Mouse (Mus musculus): Measurements from ENCODE around the gene Olfr1016.

Olfr1016 gene

DNA sequence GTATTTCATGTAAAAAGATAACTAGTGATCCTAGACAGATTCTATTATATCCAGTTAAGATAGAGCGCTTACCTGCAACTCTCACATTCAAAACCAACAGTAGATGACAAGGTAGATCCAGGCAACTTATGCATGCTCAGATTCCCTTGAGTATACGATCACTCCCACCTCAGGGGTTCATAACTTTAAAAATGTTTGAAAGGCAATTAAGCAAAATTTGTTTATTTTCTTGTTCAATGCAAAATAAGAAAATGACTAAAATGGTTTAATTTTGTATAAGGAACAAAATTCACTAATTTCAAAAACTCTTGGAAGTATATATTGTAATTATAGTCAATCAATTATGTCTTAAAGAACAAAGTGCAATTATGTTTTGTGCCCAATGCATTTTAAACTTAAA lies at the start of gene Olfr1016:
TSS of gene Olfr1016 (minus strand) at position 101 of the 400 bp plus-strand sequence.
- DNase-seq, result no peak

DNA sequence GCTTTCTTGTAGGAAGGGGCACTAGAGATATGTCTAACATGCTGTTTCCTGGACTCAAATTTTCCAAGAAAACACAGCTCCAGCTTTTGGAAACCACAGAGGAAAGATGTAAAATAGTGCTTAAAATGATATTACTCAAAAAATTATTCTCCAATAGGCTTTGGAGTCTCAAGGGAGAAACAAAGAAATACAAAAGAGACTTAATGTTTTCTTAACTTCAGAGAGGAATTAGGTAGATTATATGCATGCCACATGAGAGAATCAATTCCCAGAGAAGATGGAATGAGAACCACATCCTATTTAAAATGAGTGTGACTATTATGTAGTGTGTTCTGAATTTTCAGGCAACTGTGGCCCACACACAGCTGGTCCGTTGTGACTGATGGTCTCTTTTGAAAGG lies 44.4 kb upstream of the Olfr1016 start, which contains the start of gene Olfr1020:
TSS of gene Olfr1020 (plus strand) at position 301 of the 400 bp plus-strand sequence.
- no peak for DNase-seq

DNA sequence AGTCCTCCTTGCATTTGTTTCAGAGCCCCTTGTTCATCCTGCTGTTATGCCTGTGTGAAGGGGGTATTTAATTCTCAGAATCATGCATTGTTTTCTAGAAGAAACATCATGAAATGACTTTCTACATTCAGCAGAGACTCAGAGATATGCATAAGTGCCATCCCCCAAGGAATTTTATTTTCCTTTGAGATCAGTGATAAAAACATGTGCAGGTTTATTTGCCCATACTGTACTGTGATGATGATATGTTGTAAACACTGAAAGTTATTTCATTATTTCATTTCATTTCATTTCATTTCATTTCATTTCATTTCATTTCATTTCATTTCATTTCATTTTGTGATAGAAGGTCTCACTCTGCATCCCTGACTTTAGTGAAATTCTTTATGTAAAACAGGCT lies 43.0 kb upstream of the Olfr1016 start, which contains the start of gene Olfr1019:
TSS of gene Olfr1019 (minus strand) at position 101 of the 400 bp plus-strand sequence.
- DNase-seq, result no peak

DNA sequence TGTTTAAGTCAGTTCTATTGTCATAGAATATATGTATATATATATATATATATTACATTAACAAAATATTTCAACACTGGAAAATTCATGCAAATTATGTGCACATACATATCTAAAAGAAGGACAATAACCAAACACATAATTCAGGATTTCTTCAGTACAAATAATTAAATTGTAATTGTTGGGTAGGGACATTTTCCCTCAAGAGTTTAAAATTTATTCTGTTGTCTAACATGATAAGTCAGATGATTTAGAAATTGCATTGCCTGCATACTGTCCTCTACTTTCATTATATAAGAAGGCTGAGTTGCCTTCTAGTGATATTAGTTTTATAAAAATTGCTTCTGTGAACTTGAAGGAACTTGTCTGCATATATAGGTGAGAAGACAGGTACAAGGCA lies 15.8 kb upstream of the Olfr1016 start, which contains the start of gene Olfr1018:
TSS of gene Olfr1018 (plus strand) at position 301 of the 400 bp plus-strand sequence.
- DNase-seq, result no peak

DNA sequence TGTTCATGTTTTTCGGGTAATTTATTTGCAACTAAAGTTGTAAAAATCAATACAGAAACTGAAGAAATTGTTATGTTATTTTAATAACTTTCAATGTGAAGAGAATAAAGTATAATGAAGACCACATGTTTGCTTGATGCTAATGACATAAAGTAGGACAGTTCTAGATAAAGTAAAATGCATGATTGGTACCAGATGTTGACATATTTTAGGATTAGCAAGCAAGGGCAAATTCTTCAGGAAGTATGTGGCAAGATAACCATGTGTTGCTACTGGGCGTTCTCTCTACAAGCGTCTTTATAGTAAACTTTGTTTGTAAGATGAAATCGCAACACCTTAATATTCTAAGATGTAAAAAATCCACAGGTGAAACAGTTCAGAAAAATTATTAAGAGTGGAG lies 2.2 kb upstream of the Olfr1016 start:
- no peak for DNase-seq

DNA sequence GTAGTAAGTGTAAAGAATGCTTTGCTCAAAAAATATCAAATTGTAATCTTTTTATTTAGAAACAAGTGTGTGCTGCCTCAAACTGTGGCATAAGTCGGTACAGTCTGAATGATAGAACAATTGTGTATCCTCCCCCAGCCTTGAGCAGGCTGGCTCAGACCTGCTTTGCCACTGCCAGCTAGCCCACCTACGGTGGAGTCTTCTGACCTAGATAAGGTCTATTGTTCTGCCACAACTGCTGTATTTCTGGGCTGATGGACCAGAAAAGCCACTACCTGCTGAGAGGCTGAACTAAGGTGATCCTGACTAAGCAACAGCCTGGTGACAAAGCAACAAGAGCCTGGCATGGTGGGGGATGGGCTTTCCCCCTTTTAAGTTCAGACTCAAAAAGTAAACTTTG lies 10.0 kb downstream of the Olfr1016 start:
- DNase-seq, result no peak

DNA sequence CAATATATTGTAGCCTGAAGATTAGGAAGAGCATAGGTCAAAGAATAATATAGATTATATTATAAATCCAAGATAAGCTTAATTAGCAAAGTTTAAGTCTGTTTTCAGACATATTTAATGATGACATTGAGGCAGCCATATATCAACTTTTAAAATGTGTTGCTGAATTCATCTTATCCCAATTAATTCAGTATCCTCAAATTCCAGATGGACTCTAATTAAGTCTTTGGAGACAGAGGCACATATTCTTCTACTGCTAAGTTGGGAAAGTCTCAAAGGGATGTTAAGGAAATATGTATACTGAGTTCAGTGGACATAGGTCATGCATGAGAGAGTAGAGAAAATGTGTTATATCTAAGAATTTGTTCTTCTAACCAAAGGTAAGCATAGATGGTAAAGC lies 20.6 kb downstream of the Olfr1016 start, which contains the start of gene Olfr1015:
TSS of gene Olfr1015 (plus strand) at position 301 of the 400 bp plus-strand sequence.
- no peak for DNase-seq

DNA sequence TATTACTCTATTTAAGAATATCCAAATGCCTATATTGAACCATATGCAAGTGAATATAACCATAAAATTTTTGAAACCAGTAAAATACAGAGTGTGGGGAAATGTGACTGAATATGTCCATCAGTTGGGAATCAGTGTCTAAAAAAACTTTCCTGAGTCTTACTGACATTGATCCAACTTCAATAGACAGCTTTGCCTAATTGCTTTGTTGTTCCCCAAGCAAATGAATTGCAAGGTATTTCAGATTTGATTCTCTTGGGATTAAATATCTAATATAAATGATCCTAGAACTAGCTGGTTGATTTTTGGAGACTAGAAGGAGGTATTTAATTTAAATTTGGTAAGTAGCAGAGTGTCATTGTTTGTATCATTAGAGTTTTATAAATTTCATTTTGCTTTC lies 29.9 kb downstream of the Olfr1016 start, which contains the start of gene Olfr1014:
TSS of gene Olfr1014 (plus strand) at position 301 of the 400 bp plus-strand sequence.
- no peak for DNase-seq

DNA sequence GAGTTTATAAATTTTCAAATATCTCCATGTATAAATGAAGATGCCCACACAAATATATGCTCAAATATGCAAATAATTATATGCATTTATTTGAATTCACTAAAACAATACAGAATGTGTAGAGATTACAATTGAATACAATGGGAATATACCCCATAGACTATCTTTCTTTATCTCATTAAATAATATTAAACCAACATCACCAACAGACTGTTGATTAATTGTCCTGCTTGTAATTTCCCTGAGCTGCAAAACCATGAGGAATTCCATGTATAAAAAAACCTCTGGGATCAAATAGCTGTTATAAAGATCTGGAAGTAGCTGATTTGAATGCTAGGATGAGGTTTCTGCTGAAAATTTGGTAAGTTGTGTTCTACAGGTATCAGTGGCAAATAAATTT lies 35.5 kb downstream of the Olfr1016 start, which contains the start of gene Olfr1013:
TSS of gene Olfr1013 (plus strand) at position 301 of the 400 bp plus-strand sequence.
- no peak for DNase-seq

DNA sequence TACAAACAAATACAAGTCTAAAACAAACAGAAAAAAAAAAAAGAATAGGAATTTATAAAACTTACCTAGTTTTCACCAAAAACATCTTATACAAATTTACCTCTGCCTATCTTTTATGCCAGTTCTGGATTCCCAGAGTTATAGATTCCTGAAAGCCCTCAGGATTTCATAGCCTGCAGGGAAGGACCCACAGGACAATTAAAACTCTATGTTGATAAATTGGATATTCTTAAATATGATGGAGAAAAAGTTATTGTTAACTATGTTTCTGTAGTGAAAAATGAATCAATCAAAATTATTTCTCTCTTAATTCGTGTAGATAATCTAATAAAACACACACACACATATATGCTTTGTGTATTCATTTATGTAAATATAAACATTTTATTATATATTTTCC lies 39.7 kb downstream of the Olfr1016 start, which contains the start of gene Olfr1012:
TSS of gene Olfr1012 (minus strand) at position 101 of the 400 bp plus-strand sequence.
- DNase-seq, result no peak

DNA sequence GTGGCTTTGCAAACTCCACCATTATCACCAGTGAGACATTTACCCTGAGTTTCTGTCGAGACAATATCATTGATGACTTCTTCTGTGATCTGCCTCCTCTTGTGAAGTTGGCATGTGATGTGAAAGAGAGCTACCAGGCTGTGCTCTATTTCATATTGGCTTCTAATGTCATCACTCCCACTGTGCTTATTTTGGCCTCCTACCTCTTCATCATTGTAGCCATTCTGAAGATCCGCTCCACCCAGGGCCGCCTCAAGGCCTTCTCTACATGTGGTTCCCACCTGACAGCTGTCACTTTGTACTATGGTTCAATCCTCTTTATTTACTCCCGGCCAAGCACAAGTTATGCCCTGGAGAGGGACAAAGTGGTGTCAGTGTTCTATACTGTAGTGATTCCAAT lies 48.5 kb downstream of the Olfr1016 start:
- DNase-seq, result no peak

Measured in lung, postnatal 10 days (tissue).